In genomic region chr3:89997791-89998495, GRCm38 (mm10) we compare ENCODE assay signal across 8 mouse cellular contexts. TPM values are rescaled to one million over a fixed set of nuclear protein-coding genes. Genes with fewer than 3 reads are reported as not detected.
DNase-seq lines count a peak whose midpoint lies in the region; ATAC-seq and TF ChIP-seq lines count a peak whose summit lies in the region.

No protein-coding gene starts in this region.

- H3K9me3 ChIP-seq in lung, embryonic 14.5 days (ENCODE audit: low read depth, low read length): no peaks in the 10 kb centered on the region
- H3K9me3 ChIP-seq in forebrain, embryonic 10.5 days: no peaks in the 10 kb centered on the region
- no peaks in the 10 kb centered on the region for H3K9me3 ChIP-seq in intestine, embryonic 16.5 days (ENCODE audit: control insufficient read depth, low read length)
- H3K9me3 ChIP-seq in liver, embryonic 11.5 days (ENCODE audit: control insufficient read depth, low read length): no peaks in the 10 kb centered on the region
- H3K9me3 ChIP-seq in neural tube, embryonic 13.5 days: no peaks in the 10 kb centered on the region

- H3K36me3 ChIP-seq in lung, embryonic 14.5 days (ENCODE audit: insufficient read depth): peaks cover 56% of the 10 kb centered on the region
- peaks cover 70% of the 10 kb centered on the region for H3K36me3 ChIP-seq in forebrain, embryonic 10.5 days (replicated peaks)
- 0 out of 2 replicates have a peak, but pooled peaks cover 2% of the 10 kb centered on the region for H3K36me3 ChIP-seq in intestine, embryonic 16.5 days (ENCODE audit: control insufficient read depth, insufficient read depth, low read length)
- peaks cover 30% of the 10 kb centered on the region for H3K36me3 ChIP-seq in liver, embryonic 11.5 days (ENCODE audit: control insufficient read depth, insufficient read depth, low read length)
- peaks cover 50% of the 10 kb centered on the region for H3K36me3 ChIP-seq in neural tube, embryonic 13.5 days

- H3K27me3 ChIP-seq in lung, embryonic 14.5 days (ENCODE audit: insufficient read depth, low read length): no peaks in the 10 kb centered on the region
- H3K27me3 ChIP-seq in forebrain, embryonic 10.5 days (ENCODE audit: poor library complexity, severe bottlenecking): no peaks in the 10 kb centered on the region
- H3K27me3 ChIP-seq in intestine, embryonic 16.5 days (replicated peaks; ENCODE audit: control insufficient read depth, insufficient read depth, low read length): no peaks in the 10 kb centered on the region
- no peaks in the 10 kb centered on the region for H3K27me3 ChIP-seq in liver, embryonic 11.5 days (replicated peaks; ENCODE audit: control insufficient read depth, insufficient read depth, low read length)
- H3K27me3 ChIP-seq in neural tube, embryonic 13.5 days: no peaks in the 10 kb centered on the region

- TF ChIP-seq POLR2A in bone marrow macrophage, adult 2 months (IDR thresholded peaks at IDR 0.05; ENCODE audit: borderline replicate concordance, low read depth, low read length): no peak

- H3K4me3 ChIP-seq in lung, embryonic 14.5 days (ENCODE audit: low read depth, low read length): peak overlapping the region; percentile 67
- peak overlapping the region; percentile 77 for H3K4me3 ChIP-seq in bone marrow macrophage, adult 2 months (ENCODE audit: insufficient read depth, low read length)
- H3K4me3 ChIP-seq in forebrain, embryonic 10.5 days: peak overlapping the region; percentile 78
- H3K4me3 ChIP-seq in intestine, embryonic 16.5 days (ENCODE audit: low read length): peak overlapping the region; percentile 74
- peak overlapping the region; percentile 84 for H3K4me3 ChIP-seq in liver, embryonic 11.5 days (ENCODE audit: low read depth, low read length)
- peak overlapping the region; percentile 76 for H3K4me3 ChIP-seq in neural tube, embryonic 13.5 days

- WGBS in lung, embryonic 14.5 days: 3% methylated on average over 21 of the region's 23 CpGs
- WGBS in forebrain, embryonic 10.5 days: 19% methylated on average over 23 of the region's 23 CpGs
- WGBS in intestine, embryonic 16.5 days: 9% methylated on average over 21 of the region's 23 CpGs
- WGBS in liver, embryonic 11.5 days: 21% methylated on average over 23 of the region's 23 CpGs
- 13% methylated on average over 23 of the region's 23 CpGs for WGBS in neural tube, embryonic 13.5 days

- ATAC-seq in lung, embryonic 14.5 days (ENCODE audit: insufficient read depth): peak; percentile 55
- peak; percentile 67 for ATAC-seq in intestine, embryonic 16.5 days
- ATAC-seq in liver, embryonic 11.5 days (replicated peaks; ENCODE audit: low FRiP score): peak; percentile 55
- peak; percentile 68; the same call in 1 of the 2 replicates for ATAC-seq in neural tube, embryonic 13.5 days (ENCODE audit: low read depth)

- peak overlapping the region; percentile 89 for H3K4me2 ChIP-seq in lung, embryonic 14.5 days
- peak overlapping the region; percentile 57 for H3K4me2 ChIP-seq in intestine, embryonic 16.5 days (ENCODE audit: low read depth, low read length)
- H3K4me2 ChIP-seq in liver, embryonic 11.5 days: peak overlapping the region; percentile 79
- peak overlapping the region; percentile 91 for H3K4me2 ChIP-seq in neural tube, embryonic 13.5 days

- peak overlapping the region; percentile 77 for H3K9ac ChIP-seq in lung, embryonic 14.5 days
- peak overlapping the region; percentile 84 for H3K9ac ChIP-seq in intestine, embryonic 16.5 days (ENCODE audit: low read depth, low read length)
- H3K9ac ChIP-seq in liver, embryonic 11.5 days (ENCODE audit: low read depth, low read length): peak overlapping the region; percentile 90
- H3K9ac ChIP-seq in neural tube, embryonic 13.5 days: peak overlapping the region; percentile 84

- H3K4me1 ChIP-seq in lung, embryonic 14.5 days (ENCODE audit: insufficient read depth): no peaks in the 10 kb centered on the region; the same call in 1 of the 2 replicates
- H3K4me1 ChIP-seq in bone marrow macrophage, adult 2 months (ENCODE audit: control insufficient read depth, insufficient read depth, low read length): peaks cover 22% of the 10 kb centered on the region
- H3K4me1 ChIP-seq in forebrain, embryonic 10.5 days: peaks cover 25% of the 10 kb centered on the region
- H3K4me1 ChIP-seq in intestine, embryonic 16.5 days (ENCODE audit: control insufficient read depth, insufficient read depth, low read length): peaks cover 5% of the 10 kb centered on the region; the same call in 1 of the 2 replicates
- H3K4me1 ChIP-seq in liver, embryonic 11.5 days (replicated peaks; ENCODE audit: control insufficient read depth, insufficient read depth, low read length): peaks cover 9% of the 10 kb centered on the region; the same call in 1 of the 2 replicates
- peaks cover 22% of the 10 kb centered on the region for H3K4me1 ChIP-seq in neural tube, embryonic 13.5 days (replicated peaks)

- no peak for TF ChIP-seq CTCF in lung, embryonic 14.5 days (IDR thresholded peaks at IDR 0.05; ENCODE audit: low read depth)
- no peak for TF ChIP-seq CTCF in bone marrow macrophage, adult 2 months (IDR thresholded peaks at IDR 0.05; ENCODE audit: low read depth, low read length)

- peak overlapping the region; percentile 93 for H3K27ac ChIP-seq in lung, embryonic 14.5 days (ENCODE audit: low read depth)
- peak overlapping the region; percentile 56 for H3K27ac ChIP-seq in bone marrow macrophage, adult 2 months (ENCODE audit: insufficient read depth, low read depth, low read length)
- peak overlapping the region; percentile 90 for H3K27ac ChIP-seq in forebrain, embryonic 10.5 days
- H3K27ac ChIP-seq in intestine, embryonic 16.5 days (ENCODE audit: low read length): peak overlapping the region; percentile 76
- peak overlapping the region; percentile 80 for H3K27ac ChIP-seq in liver, embryonic 11.5 days (ENCODE audit: low read depth, low read length)
- peak overlapping the region; percentile 91 for H3K27ac ChIP-seq in neural tube, embryonic 13.5 days (replicated peaks)

- peak; percentile 11 for DNase-seq in lung, embryonic 14.5 days
- no peak for DNase-seq in lung, adult 18-20 months
- no peak for DNase-seq in forebrain, embryonic 10.5 days (ENCODE audit: extremely low spot score, low spot score)
- peak; percentile 35 for DNase-seq in liver, embryonic 11.5 days (ENCODE audit: low spot score)
- DNase-seq in ovary, postnatal 36 days (ENCODE audit: low spot score): no peak

RNA-seq across cellular contexts. Expression of gene Hax1, which starts 0.6 kb away (rescaled TPM):
- polyA plus RNA-seq in lung, embryonic 14.5 days (2014; fragmentation: Nextera tagmentation; extraction: Ambion mirVana): 150 and 157 TPM in 2 replicates
- polyA plus RNA-seq in bone marrow macrophage, adult 2 months (2012; ENCODE audit: insufficient read depth, insufficient read length, missing spikeins): 96.5 and 113 TPM in 2 replicates
- polyA plus RNA-seq in forebrain, embryonic 10.5 days (2016; fragmentation: Nextera tagmentation; extraction: Ambion mirVana): 175 and 194 TPM in 2 replicates
- 124 and 135 TPM in 2 replicates for polyA plus RNA-seq in intestine, embryonic 16.5 days (2015; fragmentation: Nextera tagmentation; extraction: Ambion mirVana)
- polyA plus RNA-seq in liver, embryonic 11.5 days (2014; fragmentation: Nextera tagmentation; extraction: Ambion mirVana): 187 TPM in 2 replicates
- polyA plus RNA-seq in neural tube, embryonic 13.5 days (2015; fragmentation: Nextera tagmentation; extraction: Ambion mirVana): 120 and 133 TPM in 2 replicates

RNA-seq across cellular contexts. Expression of gene Atp8b2, which starts 34.6 kb away (rescaled TPM):
- polyA plus RNA-seq in lung, embryonic 14.5 days (2014; fragmentation: Nextera tagmentation; extraction: Ambion mirVana): 20.5 and 20.8 TPM in 2 replicates
- 17.7 and 28.7 TPM in 2 replicates for polyA plus RNA-seq in bone marrow macrophage, adult 2 months (2012; ENCODE audit: insufficient read depth, insufficient read length, missing spikeins)
- 11.2 and 14.4 TPM in 2 replicates for polyA plus RNA-seq in forebrain, embryonic 10.5 days (2016; fragmentation: Nextera tagmentation; extraction: Ambion mirVana)
- polyA plus RNA-seq in intestine, embryonic 16.5 days (2015; fragmentation: Nextera tagmentation; extraction: Ambion mirVana): 6.2 and 6.9 TPM in 2 replicates
- polyA plus RNA-seq in liver, embryonic 11.5 days (2014; fragmentation: Nextera tagmentation; extraction: Ambion mirVana): 7.7 and 9.1 TPM in 2 replicates
- 11.3 and 12.0 TPM in 2 replicates for polyA plus RNA-seq in neural tube, embryonic 13.5 days (2015; fragmentation: Nextera tagmentation; extraction: Ambion mirVana)

RNA-seq across cellular contexts. Expression of gene 4933434E20Rik, which starts 53.5 kb away (rescaled TPM):
- 136 and 143 TPM in 2 replicates for polyA plus RNA-seq in lung, embryonic 14.5 days (2014; fragmentation: Nextera tagmentation; extraction: Ambion mirVana)
- 84.4 and 85.5 TPM in 2 replicates for polyA plus RNA-seq in bone marrow macrophage, adult 2 months (2012; ENCODE audit: insufficient read depth, insufficient read length, missing spikeins)
- polyA plus RNA-seq in forebrain, embryonic 10.5 days (2016; fragmentation: Nextera tagmentation; extraction: Ambion mirVana): 210 and 216 TPM in 2 replicates
- polyA plus RNA-seq in intestine, embryonic 16.5 days (2015; fragmentation: Nextera tagmentation; extraction: Ambion mirVana): 194 and 199 TPM in 2 replicates
- 159 and 173 TPM in 2 replicates for polyA plus RNA-seq in liver, embryonic 11.5 days (2014; fragmentation: Nextera tagmentation; extraction: Ambion mirVana)
- 217 and 231 TPM in 2 replicates for polyA plus RNA-seq in neural tube, embryonic 13.5 days (2015; fragmentation: Nextera tagmentation; extraction: Ambion mirVana)

RNA-seq across cellular contexts. Expression of gene Ubap2l, which starts 54.5 kb away (rescaled TPM):
- 236 and 257 TPM in 2 replicates for polyA plus RNA-seq in lung, embryonic 14.5 days (2014; fragmentation: Nextera tagmentation; extraction: Ambion mirVana)
- 200 and 228 TPM in 2 replicates for polyA plus RNA-seq in bone marrow macrophage, adult 2 months (2012; ENCODE audit: insufficient read depth, insufficient read length, missing spikeins)
- 220 and 222 TPM in 2 replicates for polyA plus RNA-seq in forebrain, embryonic 10.5 days (2016; fragmentation: Nextera tagmentation; extraction: Ambion mirVana)
- polyA plus RNA-seq in intestine, embryonic 16.5 days (2015; fragmentation: Nextera tagmentation; extraction: Ambion mirVana): 122 and 146 TPM in 2 replicates
- 220 and 229 TPM in 2 replicates for polyA plus RNA-seq in liver, embryonic 11.5 days (2014; fragmentation: Nextera tagmentation; extraction: Ambion mirVana)
- polyA plus RNA-seq in neural tube, embryonic 13.5 days (2015; fragmentation: Nextera tagmentation; extraction: Ambion mirVana): 148 and 170 TPM in 2 replicates

Comparison
In these comparisons a context has a peak if more than half of its experiments do, and no peak if none do; other contexts are left out.
1. DNase-seq: peak in lung, embryonic 14.5 days (single experiment) and liver, embryonic 11.5 days (single experiment); none in lung, adult 18-20 months (0 of 2), forebrain, embryonic 10.5 days (single experiment) and ovary, postnatal 36 days (single experiment).
2. Peak in every context shown above with its lines, with median percentiles within 50 percentile points of each other: ATAC-seq, H3K27ac ChIP-seq, H3K4me2 ChIP-seq, H3K4me3 ChIP-seq and H3K9ac ChIP-seq.